Mouse (Mus musculus) midbrain, embryonic 15.5 days (tissue): ENCODE data around the gene Zfp36l2. TPM values are rescaled to one million over a fixed set of nuclear protein-coding genes. Genes with fewer than 3 reads are reported as not detected.

Experiments used
- ATAC-seq: fragments of 200-750 bp; cut with Nextera tagmentation; replicated peaks from 2 replicates; pipeline ENCODE4 v1.8.0; 2017; ENCODE audit warnings: moderate TSS enrichment
- H3K27ac ChIP-seq: fragments of 300-500 bp; sonication (generic); 2 replicates; pipeline ENCODE4 v1.5.1; 2015; ENCODE audit warnings: mild to moderate bottlenecking, inconsistent platforms
- H3K27me3 ChIP-seq: fragments of 300-500 bp; sonication (generic); replicated peaks from 2 replicates; pipeline ENCODE4 v1.6.1; 2015; ENCODE audit warnings: inconsistent platforms
- H3K36me3 ChIP-seq: fragments of 300-500 bp; sonication (generic); replicated peaks from 2 replicates; pipeline ENCODE4 v1.6.1; 2015; ENCODE audit warnings: inconsistent platforms
- H3K4me1 ChIP-seq: fragments of 300-500 bp; sonication (generic); 2 replicates; pipeline ENCODE4 v1.6.1; 2015; ENCODE audit warnings: inconsistent platforms
- H3K4me2 ChIP-seq: fragments of 300-500 bp; sonication (generic); 2 replicates; pipeline ENCODE4 v1.6.1; 2015; ENCODE audit warnings: inconsistent platforms, mild to moderate bottlenecking, moderate library complexity
- H3K4me3 ChIP-seq: fragments of 300-500 bp; sonication (generic); 2 replicates; pipeline ENCODE4 v1.5.1; 2015; ENCODE audit warnings: mild to moderate bottlenecking, inconsistent platforms
- H3K9ac ChIP-seq: fragments of 300-500 bp; sonication (generic); 2 replicates; pipeline ENCODE4 v1.6.1; 2015; ENCODE audit warnings: mild to moderate bottlenecking, inconsistent platforms
- H3K9me3 ChIP-seq: fragments of 300-500 bp; sonication (generic); 2 replicates; pipeline ENCODE4 v1.6.1; 2016; ENCODE audit warnings: inconsistent platforms
- WGBS: fragments of 180-500 bp; shearing (Covaris S2); methylation state at CpG from one replicate; pipeline ENCODE4 v1.1.7; 2015; ENCODE audit warnings: mixed read lengths; 5-methylcytosine and 5-hydroxymethylcytosine counted together
- polyA plus RNA-seq: library from polyadenylated mRNA; unstranded; fragments of >200 nt; fragmentation: Nextera tagmentation; extraction: Ambion mirVana; gene quantifications from 2 replicates; pipeline ENCODE4 v1.2.1, GENCODE M21; 2015

The Zfp36l2 gene
- polyA plus RNA-seq, 1 experiment from 2014 or later, result 4.0 TPM

- WGBS, result 71% methylated on average over 18 of the region's 18 CpGs
- H3K9me3 ChIP-seq, result no peaks in the 10 kb centered on the region
- no peak for ATAC-seq
- H3K27ac ChIP-seq, result peak overlapping the region; percentile 48
- H3K4me2 ChIP-seq, result no peak overlapping the region
- no peaks in the 10 kb centered on the region for H3K36me3 ChIP-seq
- H3K4me1 ChIP-seq, result peaks cover 12% of the 10 kb centered on the region
- H3K27me3 ChIP-seq, result 0 out of 2 replicates have a peak, but pooled peaks cover 8% of the 10 kb centered on the region
- H3K9ac ChIP-seq, result no peak overlapping the region
- no peak overlapping the region for H3K4me3 ChIP-seq
Measured at GRCm38 (mm10) chr17:84181502-84182310, 6.0 kb downstream of the Zfp36l2 start.

GRCm38 (mm10) chr17:84180715-84181501 is 6.8 kb downstream of the Zfp36l2 start:
- no peak for ATAC-seq
- no peak overlapping the region for H3K4me2 ChIP-seq
- H3K27ac ChIP-seq, result no peak overlapping the region
- no peak overlapping the region for H3K9ac ChIP-seq
- peaks cover 8% of the 10 kb centered on the region for H3K4me1 ChIP-seq
- H3K9me3 ChIP-seq, result no peaks in the 10 kb centered on the region
- 0 out of 2 replicates have a peak, but pooled peaks cover 8% of the 10 kb centered on the region for H3K27me3 ChIP-seq
- no peaks in the 10 kb centered on the region for H3K36me3 ChIP-seq
- WGBS, result 50% methylated on average over 11 of the region's 11 CpGs
- no peak overlapping the region for H3K4me3 ChIP-seq

GRCm38 (mm10) chr17:84179973-84180365 is 7.8 kb downstream of the Zfp36l2 start:
- no peak overlapping the region for H3K4me2 ChIP-seq
- peaks cover 3% of the 10 kb centered on the region; the same call in 1 of the 2 replicates for H3K4me1 ChIP-seq
- 90% methylated on average over 4 of the region's 4 CpGs for WGBS
- H3K9ac ChIP-seq, result no peak overlapping the region
- no peaks in the 10 kb centered on the region for H3K9me3 ChIP-seq
- no peaks in the 10 kb centered on the region for H3K36me3 ChIP-seq
- no peak overlapping the region for H3K27ac ChIP-seq
- no peak for ATAC-seq
- H3K27me3 ChIP-seq, result 0 out of 2 replicates have a peak, but pooled peaks cover 6% of the 10 kb centered on the region
- H3K4me3 ChIP-seq, result no peak overlapping the region

GRCm38 (mm10) chr17:84179026-84179972 is 8.4 kb downstream of the Zfp36l2 start:
- Histone ChIP-seq H3K36me3 (no peaks in the 10 kb centered on the region), H3K27ac (no peak overlapping the region), H3K4me2 (no peak overlapping the region), H3K9ac (no peak overlapping the region), H3K4me3 (no peak overlapping the region), H3K27me3 (0 out of 2 replicates have a peak, but pooled peaks cover 4% of the 10 kb centered on the region), H3K4me1 (peaks cover 3% of the 10 kb centered on the region; the same call in 1 of the 2 replicates), H3K9me3 (no peaks in the 10 kb centered on the region)
- 90% methylated on average over 17 of the region's 17 CpGs for WGBS
- ATAC-seq, result no peak

GRCm38 (mm10) chr17:84177481-84177880 is 10.3 kb downstream of the Zfp36l2 start:
- no peaks in the 10 kb centered on the region for H3K36me3 ChIP-seq
- no peaks in the 10 kb centered on the region for H3K27me3 ChIP-seq
- no peak overlapping the region for H3K4me2 ChIP-seq
- H3K9ac ChIP-seq, result no peak overlapping the region
- ATAC-seq, result no peak
- WGBS, result 30% methylated on average over 8 of the region's 8 CpGs
- H3K4me1 ChIP-seq, result no peaks in the 10 kb centered on the region
- H3K4me3 ChIP-seq, result no peak overlapping the region
- H3K27ac ChIP-seq, result no peak overlapping the region
- no peaks in the 10 kb centered on the region for H3K9me3 ChIP-seq

GRCm38 (mm10) chr17:84176446-84176845 is 11.3 kb downstream of the Zfp36l2 start:
- Histone ChIP-seq H3K4me1 (no peaks in the 10 kb centered on the region), H3K4me3 (no peak overlapping the region), H3K9me3 (no peaks in the 10 kb centered on the region), H3K36me3 (no peaks in the 10 kb centered on the region), H3K4me2 (no peak overlapping the region), H3K27ac (no peak overlapping the region), H3K27me3 (no peaks in the 10 kb centered on the region), H3K9ac (no peak overlapping the region)
- no peak for ATAC-seq
- WGBS, result 90% methylated on average over 7 of the region's 7 CpGs

- H3K4me2 ChIP-seq, result no peak overlapping the region
- no peak for ATAC-seq
- H3K27me3 ChIP-seq, result no peaks in the 10 kb centered on the region
- H3K9me3 ChIP-seq, result no peaks in the 10 kb centered on the region
- H3K36me3 ChIP-seq, result no peaks in the 10 kb centered on the region
- no peak overlapping the region for H3K4me3 ChIP-seq
- WGBS, result 98% methylated on average over 17 of the region's 17 CpGs
- no peaks in the 10 kb centered on the region for H3K4me1 ChIP-seq
- H3K9ac ChIP-seq, result no peak overlapping the region
- no peak overlapping the region for H3K27ac ChIP-seq
Measured at GRCm38 (mm10) chr17:84175196-84175595, 12.6 kb downstream of the Zfp36l2 start.

- H3K4me2 ChIP-seq, result no peak overlapping the region
- H3K4me3 ChIP-seq, result no peak overlapping the region
- no peaks in the 10 kb centered on the region for H3K27me3 ChIP-seq
- no peak overlapping the region for H3K9ac ChIP-seq
- no peaks in the 10 kb centered on the region for H3K4me1 ChIP-seq
- 91% methylated on average over 4 of the region's 4 CpGs for WGBS
- no peak overlapping the region for H3K27ac ChIP-seq
- no peaks in the 10 kb centered on the region for H3K36me3 ChIP-seq
- H3K9me3 ChIP-seq, result no peaks in the 10 kb centered on the region
- ATAC-seq, result no peak
Measured at GRCm38 (mm10) chr17:84167377-84167776, 20.4 kb downstream of the Zfp36l2 start.

- Histone ChIP-seq H3K9ac (no peak overlapping the region), H3K4me1 (no peaks in the 10 kb centered on the region), H3K27ac (no peak overlapping the region), H3K4me3 (no peak overlapping the region), H3K4me2 (no peak overlapping the region), H3K27me3 (no peaks in the 10 kb centered on the region), H3K36me3 (no peaks in the 10 kb centered on the region), H3K9me3 (no peaks in the 10 kb centered on the region)
- WGBS, result 88% methylated on average over 9 of the region's 9 CpGs
- no peak for ATAC-seq
Measured at GRCm38 (mm10) chr17:84166135-84166860, 21.4 kb downstream of the Zfp36l2 start.

- no peak overlapping the region for H3K4me2 ChIP-seq
- H3K9me3 ChIP-seq, result no peaks in the 10 kb centered on the region
- no peaks in the 10 kb centered on the region for H3K4me1 ChIP-seq
- no peaks in the 10 kb centered on the region for H3K27me3 ChIP-seq
- 86% methylated on average over 3 of the region's 3 CpGs for WGBS
- H3K4me3 ChIP-seq, result no peak overlapping the region
- ATAC-seq, result no peak
- no peaks in the 10 kb centered on the region for H3K36me3 ChIP-seq
- H3K9ac ChIP-seq, result no peak overlapping the region
- H3K27ac ChIP-seq, result no peak overlapping the region
Measured at GRCm38 (mm10) chr17:84165735-84166134, 22.0 kb downstream of the Zfp36l2 start.

GRCm38 (mm10) chr17:84164146-84164545 is 23.6 kb downstream of the Zfp36l2 start:
- no peaks in the 10 kb centered on the region for H3K4me1 ChIP-seq
- H3K27me3 ChIP-seq, result no peaks in the 10 kb centered on the region
- H3K4me2 ChIP-seq, result no peak overlapping the region
- no peak overlapping the region for H3K4me3 ChIP-seq
- no peak overlapping the region for H3K9ac ChIP-seq
- ATAC-seq, result no peak
- no peaks in the 10 kb centered on the region for H3K9me3 ChIP-seq
- 81% methylated on average over 8 of the region's 8 CpGs for WGBS
- no peaks in the 10 kb centered on the region for H3K36me3 ChIP-seq
- H3K27ac ChIP-seq, result no peak overlapping the region
